Mouse (Mus musculus) inflammation-experienced regulatory T-cells, adult 6 months (primary cell): ENCODE data around the gene Sp140. TPM values are rescaled to one million over a fixed set of nuclear protein-coding genes. Genes with fewer than 3 reads are reported as not detected.
"Not testable (repeated sequence)": the region's sequence is repeated elsewhere in the genome, so short reads cannot be mapped to it uniquely, and the experiment has no call there.

Experiments used
- ATAC-seq: one replicate; pipeline ENCODE4 v1.8.0; 2017
- polyA plus RNA-seq, 3 experiments: library from polyadenylated mRNA; unstranded; fragments of 100-300 nt; shearing (Covaris generic); gene quantifications; one replicate each; pipeline ENCODE4 v1.2.1; 2017

Sp140 gene
- 10 to 100 TPM; 73.5 to 95.8 (median 85.9) TPM for polyA plus RNA-seq

GRCm38 (mm10) chr1:85600078-85600477 lies at the start of gene Sp140:
TSS of gene Sp140 (plus strand) at chr1:85600378.
- not testable (repeated sequence) for ATAC-seq

- not testable (repeated sequence) for ATAC-seq
These were observed 44.9 kb upstream of the Sp140 start for GRCm38 (mm10) chr1:85555261-85555660.

- ATAC-seq, result not testable (repeated sequence)
These were observed 26.6 kb upstream of the Sp140 start for GRCm38 (mm10) chr1:85573554-85573953.

- not testable (repeated sequence) for ATAC-seq
These were observed 24.8 kb upstream of the Sp140 start, which contains the start of gene G530012D18Rik for GRCm38 (mm10) chr1:85575376-85575775. TSS of gene G530012D18Rik (plus strand) at chr1:85575676.

- not testable (repeated sequence) for ATAC-seq
These were observed 21.7 kb upstream of the Sp140 start for GRCm38 (mm10) chr1:85578372-85579010.

- not testable (repeated sequence) for ATAC-seq
These were observed 20.7 kb upstream of the Sp140 start for GRCm38 (mm10) chr1:85579199-85580147.

- not testable (repeated sequence) for ATAC-seq
These were observed 20.0 kb upstream of the Sp140 start for GRCm38 (mm10) chr1:85580148-85580534.

- not testable (repeated sequence) for ATAC-seq
These were observed 19.6 kb upstream of the Sp140 start for GRCm38 (mm10) chr1:85580578-85580977.

GRCm38 (mm10) chr1:85581518-85581917 lies 18.7 kb upstream of the Sp140 start:
- ATAC-seq, result not testable (repeated sequence)

- not testable (repeated sequence) for ATAC-seq
These were observed 11.5 kb upstream of the Sp140 start for GRCm38 (mm10) chr1:85588697-85589096.

GRCm38 (mm10) chr1:85592526-85592925 lies 7.7 kb upstream of the Sp140 start:
- not testable (repeated sequence) for ATAC-seq

GRCm38 (mm10) chr1:85598271-85599012 lies 1.7 kb upstream of the Sp140 start, which contains the start of gene Sp110:
TSS of gene Sp110 (minus strand) at chr1:85598817.
- peak; percentile 64 for ATAC-seq

GRCm38 (mm10) chr1:85600794-85601193 lies 616 bp downstream of the Sp140 start:
- peak; percentile 48 for ATAC-seq

GRCm38 (mm10) chr1:85604341-85604740 lies 4.2 kb downstream of the Sp140 start:
- not testable (repeated sequence) for ATAC-seq

GRCm38 (mm10) chr1:85608361-85608760 lies 8.2 kb downstream of the Sp140 start:
- ATAC-seq, result not testable (repeated sequence)

GRCm38 (mm10) chr1:85610581-85610980 lies 10.4 kb downstream of the Sp140 start:
- ATAC-seq, result not testable (repeated sequence)

- ATAC-seq, result not testable (repeated sequence)
These were observed 14.9 kb downstream of the Sp140 start for GRCm38 (mm10) chr1:85615096-85615495.

GRCm38 (mm10) chr1:85615819-85616218 lies 15.6 kb downstream of the Sp140 start:
- ATAC-seq, result not testable (repeated sequence)

- ATAC-seq, result not testable (repeated sequence)
These were observed 17.0 kb downstream of the Sp140 start for GRCm38 (mm10) chr1:85617161-85617560.

GRCm38 (mm10) chr1:85618689-85619088 lies 18.5 kb downstream of the Sp140 start:
- not testable (repeated sequence) for ATAC-seq

GRCm38 (mm10) chr1:85636936-85637335 lies 36.8 kb downstream of the Sp140 start:
- not testable (repeated sequence) for ATAC-seq

GRCm38 (mm10) chr1:85638144-85638543 lies 38.0 kb downstream of the Sp140 start:
- not testable (repeated sequence) for ATAC-seq
